Mouse (Mus musculus) kidney, adult 2 months (tissue): ENCODE results near the gene Gm10097.

Source experiments
- CTCF ChIP-seq: fragments of 200-500 bp; conservative IDR thresholded peaks from 2 replicates; pipeline ENCODE4 v1.5.1; 2011; ENCODE audit warnings: low read depth, mild to moderate bottlenecking, control low read depth, low read length, moderate library complexity, mixed read lengths; ENCODE audit not compliant: insufficient read depth, insufficient read length
- POLR2A ChIP-seq: fragments of 200-500 bp; IDR thresholded peaks from one replicate; pipeline ENCODE4 v1.6.1; 2011; ENCODE audit warnings: low read depth, low read length, control low read depth

- TF ChIP-seq POLR2A: no peak
- no peak for TF ChIP-seq CTCF
Observed at GRCm38 (mm10) chr10:5028301-5028700, 40.7 kb upstream of the Gm10097 start.
